Mouse (Mus musculus): Measurements from ENCODE around the gene Ttll9.

DNA sequence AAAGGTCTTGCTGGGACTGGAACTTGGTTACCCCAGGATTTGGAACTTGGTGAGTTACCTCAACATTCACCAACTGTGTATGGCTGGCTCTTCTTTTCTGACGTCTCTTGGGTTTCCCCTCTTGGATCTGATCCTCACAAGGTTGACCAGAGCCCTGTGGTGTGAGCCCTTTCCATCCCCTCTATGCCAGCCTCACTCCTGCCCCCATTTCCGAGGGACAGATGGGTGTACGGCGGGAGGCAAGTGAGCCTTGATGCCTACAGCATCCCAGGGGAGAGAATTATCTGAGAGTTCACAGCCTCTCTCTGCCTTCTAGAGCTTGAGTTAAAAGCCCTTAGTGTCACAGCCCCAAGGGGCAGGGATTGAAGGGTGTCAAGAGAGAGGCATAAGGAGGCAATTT, 65.2 kb downstream of the Ttll9 start:
- TF ChIP-seq POLR2A (IDR thresholded peaks at IDR 0.05; ENCODE audit: insufficient read length, low read depth) (no peak), E2F4 (IDR thresholded peaks at IDR 0.05; ENCODE audit: insufficient read depth) (no peak), POLR2AphosphoS2 (IDR thresholded peaks at IDR 0.05; ENCODE audit: insufficient read length, low read depth) (no peak), TCF12 (IDR thresholded peaks at IDR 0.05; ENCODE audit: insufficient read depth, poor library complexity, severe bottlenecking) (no peak), MYOG (IDR thresholded peaks at IDR 0.05; ENCODE audit: control insufficient read depth in 1 of 3, insufficient read depth in 1 of 3, insufficient read length in 2 of 3, low read depth in 2 of 3) (no peak), MAX (IDR thresholded peaks at IDR 0.05; ENCODE audit: low read depth) (no peak), CEBPB (IDR thresholded peaks at IDR 0.05; ENCODE audit: insufficient read depth, poor library complexity, severe bottlenecking) (no peak)
